Mouse (Mus musculus) retina, adult 2 months (tissue): ENCODE measurements around the gene Cops4.

ENCODE experiments used
- DNase-seq: peaks from one replicate; pipeline ENCODE4 v3.0.0-alpha.2; 2012; ENCODE audit warnings: low read depth, low spot score

The Cops4 gene

DNA sequence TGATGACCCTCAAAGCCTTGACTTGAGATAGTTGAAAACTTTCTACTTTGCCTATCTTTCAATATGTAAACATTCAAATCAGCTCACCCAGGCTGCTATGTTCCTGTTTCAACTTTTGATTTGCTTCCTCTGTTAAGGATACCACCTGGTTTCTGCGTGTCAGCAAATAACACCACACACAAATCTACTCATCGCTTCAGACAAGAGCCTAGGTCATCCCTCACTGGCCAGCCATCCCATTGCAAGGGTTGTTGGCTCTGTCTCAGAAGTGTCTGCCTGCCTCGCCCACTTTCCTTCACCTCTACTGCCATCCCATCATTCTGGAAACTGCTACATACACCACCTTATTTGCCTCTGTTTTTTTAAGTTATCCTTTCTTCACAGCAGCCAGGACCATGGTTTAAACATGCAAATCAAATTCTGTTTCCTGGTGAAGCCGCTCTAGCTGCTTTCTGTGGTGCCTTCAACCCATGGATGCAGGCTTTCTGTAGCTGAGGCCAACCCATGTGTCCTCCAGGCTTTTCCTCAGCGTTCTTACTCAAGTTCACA, 60.8 kb downstream of the Cops4 start:
- DNase-seq: no peak

DNA sequence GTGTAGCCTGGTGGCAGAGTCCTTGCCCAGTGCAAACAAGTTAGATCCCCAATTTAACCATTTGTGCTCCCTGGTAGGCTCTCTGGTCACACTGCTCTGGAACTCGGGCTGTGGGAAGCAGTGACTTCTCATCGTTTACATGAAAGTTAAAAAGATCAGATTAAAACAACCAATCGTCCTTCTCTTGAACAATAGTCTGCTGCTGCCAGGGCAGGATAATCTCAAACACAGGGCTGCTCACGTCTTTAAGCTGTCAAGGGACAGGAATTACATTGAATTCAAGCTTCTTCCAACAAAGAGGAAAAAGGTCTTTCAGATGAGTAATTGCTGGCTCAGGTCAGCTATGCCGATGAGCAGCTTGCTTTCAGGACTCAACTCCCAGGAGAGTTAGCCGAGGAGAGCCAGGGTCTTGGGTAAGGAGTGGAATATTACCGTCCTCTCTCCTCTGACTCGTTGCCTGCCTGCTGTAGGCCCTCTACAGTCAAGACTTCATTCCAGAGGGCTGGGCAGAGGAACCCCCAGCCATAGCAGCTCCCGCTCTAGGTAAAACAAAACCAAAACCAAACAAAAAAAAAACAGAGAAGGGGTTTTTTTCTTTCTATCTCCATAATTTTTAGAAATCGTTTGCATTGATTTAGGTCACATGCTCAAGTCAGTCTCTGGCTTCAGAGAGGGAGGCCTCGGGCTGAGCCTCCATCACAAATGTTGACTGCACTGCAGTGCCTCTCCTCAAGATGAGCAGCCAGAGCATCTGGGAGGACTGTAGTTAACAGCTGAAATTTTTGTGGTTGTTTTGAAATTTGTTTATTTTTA, 63.7 kb downstream of the Cops4 start:
- DNase-seq: no peak

DNA sequence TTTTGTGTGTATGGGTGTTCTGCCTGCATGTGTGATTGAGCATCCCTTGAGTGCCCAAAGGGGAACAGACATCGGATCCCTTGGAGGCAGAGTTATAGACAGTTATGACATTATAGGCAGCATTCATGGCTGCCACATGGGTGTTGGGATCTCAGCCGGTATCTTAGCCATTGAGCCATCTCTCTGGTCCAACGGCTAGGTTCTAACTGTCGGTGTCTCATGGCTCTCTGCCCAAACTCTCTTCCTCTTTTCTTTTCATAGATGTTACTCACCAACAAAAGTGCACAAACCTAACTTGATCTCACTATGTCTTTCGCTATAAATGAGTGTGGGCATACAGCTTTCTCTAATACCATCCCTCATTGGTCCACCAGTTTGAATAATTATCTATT, 64.3 kb downstream of the Cops4 start:
- no peak for DNase-seq

GRCm38 (mm10) chr5:100583066-100583465, 65.0 kb downstream of the Cops4 start:
- no peak for DNase-seq

DNA sequence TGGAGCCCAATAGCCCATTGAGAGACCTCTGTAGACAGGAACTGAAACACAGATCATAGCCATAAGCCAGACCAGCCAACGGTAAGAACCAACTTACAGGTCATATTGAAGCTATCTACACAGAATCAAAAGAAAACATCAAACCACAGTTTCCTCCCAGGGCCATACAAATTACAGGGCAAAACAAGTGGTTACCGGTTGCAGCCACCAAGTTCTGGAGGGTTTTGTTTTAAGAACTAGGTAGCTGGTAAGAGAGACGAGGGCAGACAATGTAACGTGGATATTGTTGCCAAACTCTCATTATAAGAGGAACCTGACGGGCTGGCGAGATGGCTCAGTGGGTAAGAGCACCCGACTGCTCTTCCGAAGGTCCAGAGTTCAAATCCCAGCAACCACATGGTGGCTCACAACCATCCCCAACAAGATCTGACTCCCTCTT, 67.1 kb downstream of the Cops4 start:
- DNase-seq: no peak

DNA sequence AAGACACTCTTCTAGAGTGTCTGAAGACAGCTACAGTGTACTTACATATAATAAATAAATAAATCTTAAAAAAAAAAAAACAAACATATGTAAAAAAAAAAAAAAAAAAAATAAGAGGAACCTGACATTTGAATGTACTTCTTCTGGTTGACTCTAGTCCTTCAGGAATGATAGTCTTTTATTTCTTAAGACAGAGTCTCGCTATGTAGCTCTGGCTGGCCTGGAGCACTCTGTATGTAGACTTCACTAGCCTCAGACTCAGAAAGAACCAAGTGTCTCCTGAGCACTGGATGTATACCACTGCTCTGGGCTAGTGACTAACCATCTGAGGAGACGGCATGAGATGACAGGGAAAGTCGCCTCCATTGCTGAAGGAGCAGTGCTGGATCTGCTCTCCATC, 67.5 kb downstream of the Cops4 start:
- no peak for DNase-seq

DNA sequence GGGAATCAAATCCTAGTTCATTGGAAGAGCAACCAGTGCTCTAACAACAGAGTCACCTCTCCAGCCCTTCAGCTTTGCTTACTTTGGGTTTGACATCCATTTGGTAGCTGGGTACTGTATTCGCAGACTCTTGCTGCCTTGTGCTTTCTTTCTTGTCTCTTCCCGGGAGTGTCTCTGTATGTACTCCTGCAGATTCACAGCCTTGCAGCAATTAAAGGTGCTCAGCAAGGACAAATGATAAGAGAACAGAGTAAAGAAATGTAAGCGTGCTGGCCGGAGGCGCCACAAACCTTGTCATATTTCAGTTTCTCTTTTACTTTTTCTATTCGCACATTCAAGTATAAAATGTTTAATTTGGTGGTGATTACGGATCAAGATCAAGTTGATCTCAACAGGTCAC, 69.0 kb downstream of the Cops4 start:
- no peak for DNase-seq

DNA sequence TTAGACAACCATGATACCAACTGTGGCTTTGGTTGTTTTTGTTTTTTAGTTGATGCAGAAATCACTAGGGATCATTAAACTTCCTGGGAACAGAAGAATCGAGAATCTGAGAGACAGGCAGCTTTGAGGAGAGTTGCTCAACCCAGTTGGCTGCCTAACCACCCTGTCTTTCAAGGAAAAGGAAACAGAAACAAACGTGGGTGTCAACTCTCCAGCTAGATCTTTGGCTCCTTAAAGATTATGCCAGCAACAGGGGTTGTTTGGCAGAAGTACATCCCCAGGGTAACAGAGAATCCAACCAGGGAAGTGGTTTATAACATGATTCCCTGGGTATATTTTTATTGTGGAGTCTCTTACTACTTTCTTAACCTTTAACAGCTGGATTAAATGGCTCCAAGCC, 69.5 kb downstream of the Cops4 start:
- no peak for DNase-seq

GRCm38 (mm10) chr5:100590505-100590904, 72.4 kb downstream of the Cops4 start:
- no peak for DNase-seq

GRCm38 (mm10) chr5:100594803-100595467, 76.8 kb downstream of the Cops4 start:
- no peak for DNase-seq

GRCm38 (mm10) chr5:100595999-100596398, 77.9 kb downstream of the Cops4 start:
- no peak for DNase-seq
